Mouse (Mus musculus): ENCODE results near the gene Reps2.

GRCm38 (mm10) chrX:162427698-162428097 lies 215.8 kb downstream of the Reps2 start:
- TF ChIP-seq CTCF (IDR thresholded peaks at IDR 0.05; ENCODE audit: low read depth, low read length) (no peak), POLR2A (IDR thresholded peaks at IDR 0.05; ENCODE audit: extremely low read depth, insufficient read depth, low read length) (no peak)
